ENCODE assay signal across 8 mouse cellular contexts in genomic region chr11:58914461-58915028, GRCm38 (mm10). TPM values are rescaled to one million over a fixed set of nuclear protein-coding genes. Genes with fewer than 3 reads are reported as not detected.
A peak's percentile ranks its signal among the peaks of the same experiment; 100 is the strongest.
DNase-seq lines count a peak whose midpoint lies in the region; ATAC-seq and TF ChIP-seq lines count a peak whose summit lies in the region.

No protein-coding gene starts in this region.

- no peaks in the 10 kb centered on the region for H3K9me3 ChIP-seq in limb, embryonic 14.5 days (ENCODE audit: control insufficient read depth, low read length)
- H3K9me3 ChIP-seq in midbrain, embryonic 15.5 days: no peaks in the 10 kb centered on the region

- intact Hi-C loops in left cerebral cortex, postnatal 36 days (cut with DNase I): loop anchor here (5.0 kb wide), 1 partner anchor 383 kb away; no protein-coding TSS in a partner anchor

- peak overlapping the region; percentile 10; the same call in 1 of the 2 replicates for H3K4me3 ChIP-seq in cortical plate, adult 2 months (ENCODE audit: insufficient read depth, low read length)
- peak overlapping the region; percentile 32 for H3K4me3 ChIP-seq in limb, embryonic 14.5 days (replicated peaks; ENCODE audit: low read length)
- peak overlapping the region; percentile 31 for H3K4me3 ChIP-seq in midbrain, embryonic 15.5 days

- no peak for ATAC-seq in limb, embryonic 14.5 days (ENCODE audit: low FRiP score, low read depth)
- ATAC-seq in midbrain, embryonic 15.5 days (replicated peaks): no peak

- H3K4me1 ChIP-seq in cortical plate, adult 2 months (ENCODE audit: control insufficient read depth, insufficient read depth, low read length): no peaks in the 10 kb centered on the region
- no peaks in the 10 kb centered on the region for H3K4me1 ChIP-seq in limb, embryonic 14.5 days (ENCODE audit: control insufficient read depth, insufficient read depth, low read length)
- peaks cover 11% of the 10 kb centered on the region for H3K4me1 ChIP-seq in midbrain, embryonic 15.5 days

- 12% methylated on average over 17 of the region's 17 CpGs for WGBS in limb, embryonic 14.5 days
- 18% methylated on average over 17 of the region's 17 CpGs for WGBS in midbrain, embryonic 15.5 days

- H3K36me3 ChIP-seq in limb, embryonic 14.5 days (ENCODE audit: control insufficient read depth, insufficient read depth, low read length): no peaks in the 10 kb centered on the region
- H3K36me3 ChIP-seq in midbrain, embryonic 15.5 days (replicated peaks): no peaks in the 10 kb centered on the region

- no peak for TF ChIP-seq POLR2A in cortical plate, adult 2 months (IDR thresholded peaks at IDR 0.05; ENCODE audit: extremely low read depth, insufficient read depth, low read length)
- no peak for TF ChIP-seq POLR2A in limb, embryonic 14.5 days (IDR thresholded peaks at IDR 0.05; ENCODE audit: borderline replicate concordance, extremely low read depth, insufficient read depth, insufficient read length)

- H3K27me3 ChIP-seq in limb, embryonic 14.5 days (ENCODE audit: control insufficient read depth, insufficient read depth, low read length): no peaks in the 10 kb centered on the region
- H3K27me3 ChIP-seq in midbrain, embryonic 15.5 days (replicated peaks): 0 out of 2 replicates have a peak, but pooled peaks cover 3% of the 10 kb centered on the region

- peak; percentile 60 for DNase-seq in thymus, postnatal 0 days (ENCODE audit: low spot score)
- DNase-seq in thymus, postnatal 10 days (ENCODE audit: low spot score in 2 of 2): no peak
- DNase-seq in heart, postnatal 4 days: peak; percentile 27
- DNase-seq in limb, embryonic 14.5 days (ENCODE audit: low spot score): peak; percentile 49
- DNase-seq in left cerebral cortex, adult 18-20 months (ENCODE audit: low spot score in 2 of 2): no peak
- DNase-seq in left cerebral cortex, postnatal 36 days (ENCODE audit: low spot score in 2 of 2): no peak

- peak overlapping the region; percentile 53 for H3K4me2 ChIP-seq in limb, embryonic 14.5 days (replicated peaks; ENCODE audit: low read depth, low read length, severe bottlenecking)
- H3K4me2 ChIP-seq in midbrain, embryonic 15.5 days: peak overlapping the region; percentile 60

- no peak overlapping the region for H3K27ac ChIP-seq in cortical plate, adult 2 months (ENCODE audit: insufficient read depth, low read length)
- H3K27ac ChIP-seq in limb, embryonic 14.5 days (replicated peaks; ENCODE audit: low read depth, low read length): no peak overlapping the region
- no peak overlapping the region for H3K27ac ChIP-seq in midbrain, embryonic 15.5 days

- peak overlapping the region; percentile 50; the same call in 1 of the 2 replicates for H3K9ac ChIP-seq in limb, embryonic 14.5 days (ENCODE audit: low read depth, low read length, severe bottlenecking)
- peak overlapping the region; percentile 21; the same call in 1 of the 2 replicates for H3K9ac ChIP-seq in midbrain, embryonic 15.5 days

- TF ChIP-seq CTCF in cortical plate, adult 2 months (IDR thresholded peaks at IDR 0.05; ENCODE audit: extremely low read depth, insufficient read depth, low read length): peak; percentile 53; the same call in 1 of the 2 replicates

RNA-seq across cellular contexts. Expression of gene Btnl10, which starts 3.2 kb away (rescaled TPM):
- 0.09 TPM in 1 of 2 replicates, not detected in the other for polyA plus RNA-seq in thymus, postnatal 0 days (2015; fragmentation: Nextera tagmentation; extraction: Ambion mirVana)
- not detected in 2 replicates for polyA plus RNA-seq in cortical plate, adult 2 months (2012; rRNA removed)
- not detected for total RNA-seq in heart, postnatal 4 days (2021)
- 0.04 and 0.05 TPM in 2 replicates for polyA plus RNA-seq in limb, embryonic 14.5 days (2012; rRNA removed)
- not detected in 2 replicates for polyA plus RNA-seq in limb, embryonic 14.5 days (2014; fragmentation: Nextera tagmentation; extraction: Ambion mirVana)
- not detected in 2 replicates for polyA plus RNA-seq in midbrain, embryonic 15.5 days (2015; fragmentation: Nextera tagmentation; extraction: Ambion mirVana)
- not detected for total RNA-seq in left cerebral cortex, adult 18-20 months (2021)
- not detected for total RNA-seq in left cerebral cortex, postnatal 36 days (2021)

RNA-seq across cellular contexts. Expression of gene Zfp39, which starts 10.5 kb away (rescaled TPM):
- 6.1 and 7.9 TPM in 2 replicates for polyA plus RNA-seq in thymus, postnatal 0 days (2015; fragmentation: Nextera tagmentation; extraction: Ambion mirVana)
- 5.6 and 6.0 TPM in 2 replicates for polyA plus RNA-seq in cortical plate, adult 2 months (2012; rRNA removed)
- total RNA-seq in heart, postnatal 4 days (2021): 1 to 10 TPM; 5.3 to 5.9 TPM
- 5.0 and 6.4 TPM in 2 replicates for polyA plus RNA-seq in limb, embryonic 14.5 days (2012; rRNA removed)
- 7.4 and 7.7 TPM in 2 replicates for polyA plus RNA-seq in limb, embryonic 14.5 days (2014; fragmentation: Nextera tagmentation; extraction: Ambion mirVana)
- 7.1 TPM in 2 replicates for polyA plus RNA-seq in midbrain, embryonic 15.5 days (2015; fragmentation: Nextera tagmentation; extraction: Ambion mirVana)
- total RNA-seq in left cerebral cortex, adult 18-20 months (2021): 1 to 10 TPM; 8.9 to 9.7 TPM
- total RNA-seq in left cerebral cortex, postnatal 36 days (2021): 10 to 100 TPM in 1 of 2 experiments, 1 to 10 TPM in 1; 8.2 to 10.4 TPM

RNA-seq across cellular contexts. Expression of gene Rnf187, which starts 24.2 kb away (rescaled TPM):
- polyA plus RNA-seq in thymus, postnatal 0 days (2015; fragmentation: Nextera tagmentation; extraction: Ambion mirVana): 245 and 268 TPM in 2 replicates
- polyA plus RNA-seq in cortical plate, adult 2 months (2012; rRNA removed): 567 and 588 TPM in 2 replicates
- 100 to 1,000 TPM; 161 to 165 TPM for total RNA-seq in heart, postnatal 4 days (2021)
- 248 and 327 TPM in 2 replicates for polyA plus RNA-seq in limb, embryonic 14.5 days (2012; rRNA removed)
- 284 and 312 TPM in 2 replicates for polyA plus RNA-seq in limb, embryonic 14.5 days (2014; fragmentation: Nextera tagmentation; extraction: Ambion mirVana)
- polyA plus RNA-seq in midbrain, embryonic 15.5 days (2015; fragmentation: Nextera tagmentation; extraction: Ambion mirVana): 626 and 662 TPM in 2 replicates
- total RNA-seq in left cerebral cortex, adult 18-20 months (2021): 100 to 1,000 TPM; 485 to 490 TPM
- 100 to 1,000 TPM; 450 to 542 TPM for total RNA-seq in left cerebral cortex, postnatal 36 days (2021)

RNA-seq across cellular contexts. Expression of gene Hist3h2ba, which starts 34.2 kb away (rescaled TPM):
- polyA plus RNA-seq in thymus, postnatal 0 days (2015; fragmentation: Nextera tagmentation; extraction: Ambion mirVana): 50.8 and 57.5 TPM in 2 replicates
- 101 and 112 TPM in 2 replicates for polyA plus RNA-seq in cortical plate, adult 2 months (2012; rRNA removed)
- total RNA-seq in heart, postnatal 4 days (2021): 10 to 100 TPM; 21.8 to 22.6 TPM
- polyA plus RNA-seq in limb, embryonic 14.5 days (2012; rRNA removed): 81.5 and 90.3 TPM in 2 replicates
- 14.6 and 19.3 TPM in 2 replicates for polyA plus RNA-seq in limb, embryonic 14.5 days (2014; fragmentation: Nextera tagmentation; extraction: Ambion mirVana)
- 311 and 338 TPM in 2 replicates for polyA plus RNA-seq in midbrain, embryonic 15.5 days (2015; fragmentation: Nextera tagmentation; extraction: Ambion mirVana)
- 100 to 1,000 TPM in 1 of 2 experiments, 10 to 100 TPM in 1; 99.3 to 112 TPM for total RNA-seq in left cerebral cortex, adult 18-20 months (2021)
- 100 to 1,000 TPM; 103 to 124 TPM for total RNA-seq in left cerebral cortex, postnatal 36 days (2021)

RNA-seq across cellular contexts. Expression of gene Hist3h2a, which starts 39.9 kb away (rescaled TPM):
- polyA plus RNA-seq in thymus, postnatal 0 days (2015; fragmentation: Nextera tagmentation; extraction: Ambion mirVana): 52.3 and 52.8 TPM in 2 replicates
- polyA plus RNA-seq in cortical plate, adult 2 months (2012; rRNA removed): 40.1 and 42.8 TPM in 2 replicates
- total RNA-seq in heart, postnatal 4 days (2021): 10 to 100 TPM; 46.8 to 50.0 TPM
- polyA plus RNA-seq in limb, embryonic 14.5 days (2012; rRNA removed): 28.2 and 33.2 TPM in 2 replicates
- polyA plus RNA-seq in limb, embryonic 14.5 days (2014; fragmentation: Nextera tagmentation; extraction: Ambion mirVana): 25.4 and 26.0 TPM in 2 replicates
- polyA plus RNA-seq in midbrain, embryonic 15.5 days (2015; fragmentation: Nextera tagmentation; extraction: Ambion mirVana): 119 and 121 TPM in 2 replicates
- total RNA-seq in left cerebral cortex, adult 18-20 months (2021): 10 to 100 TPM; 62.8 to 63.7 TPM
- 10 to 100 TPM; 60.9 to 64.1 TPM for total RNA-seq in left cerebral cortex, postnatal 36 days (2021)

Comparison
In these comparisons a context has a peak if more than half of its experiments do, and no peak if none do; other contexts are left out.
1. DNase-seq: peak in thymus, postnatal 0 days (single experiment), heart, postnatal 4 days (single experiment) and limb, embryonic 14.5 days (single experiment); none in thymus, postnatal 10 days (0 of 2), left cerebral cortex, adult 18-20 months (0 of 2) and left cerebral cortex, postnatal 36 days (0 of 2).
2. Peak in every context shown above with its lines, with median percentiles within 50 percentile points of each other: H3K4me3 ChIP-seq.